Mouse (Mus musculus): ENCODE measurements around the gene Thsd4.

GRCm38 (mm10) chr9:60271940-60272339 lies 249.9 kb downstream of the Thsd4 start:
- no peak for TF ChIP-seq GATA1 (IDR thresholded peaks at IDR 0.05; ENCODE audit: borderline replicate concordance, low read length)
- no peak for TF ChIP-seq FLI1 (IDR thresholded peaks at IDR 0.05; ENCODE audit: low read length)
